Mouse (Mus musculus): Measurements from ENCODE around the gene Slc10a7.

DNA sequence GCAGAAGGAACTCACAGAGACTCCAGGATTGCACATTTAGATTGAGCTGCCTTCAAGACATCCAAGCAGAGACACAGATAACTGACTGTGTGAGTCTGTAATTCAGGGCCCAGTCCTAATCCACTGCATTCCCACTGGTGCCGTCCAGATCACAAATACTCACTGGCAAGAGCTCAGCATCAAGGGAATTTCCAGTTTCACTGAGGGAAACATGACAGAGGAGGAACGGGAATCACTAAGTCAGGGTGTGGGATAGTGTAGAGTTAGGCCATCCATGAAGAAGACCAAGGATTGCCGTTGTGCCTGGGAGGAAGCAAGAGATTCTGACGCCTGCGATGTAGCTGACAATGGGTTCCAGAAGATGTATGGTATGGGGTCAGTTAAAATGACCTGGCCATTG lies 159.1 kb downstream of the Slc10a7 start:
- no peak for TF ChIP-seq POLR2A (IDR thresholded peaks at IDR 0.05; ENCODE audit: borderline replicate concordance, low read depth, low read length)
- TF ChIP-seq CTCF (IDR thresholded peaks at IDR 0.05; ENCODE audit: low read depth, low read length) = no peak
